Mouse (Mus musculus) spleen, adult 2 months (tissue): Measurements from ENCODE around the gene Tmem100. TPM values are rescaled to one million over a fixed set of nuclear protein-coding genes. Genes with fewer than 3 reads are reported as not detected.
A peak's percentile ranks its signal among the peaks of the same experiment; 100 is the strongest.

Experiments used
- DNase-seq, 2 experiments: peaks; one replicate each; pipeline versions ENCODE4 v3.0.0 to v3.0.0-alpha.2; 2012 to 2021; ENCODE audit warnings: low spot score in 2 of 2, low read depth in 1 of 2
- H3K27ac ChIP-seq: fragments of 200-500 bp; 2 replicates; pipeline ENCODE4 v1.5.1; 2012; ENCODE audit warnings: low read length, inconsistent platforms; ENCODE audit not compliant: insufficient read depth
- H3K27me3 ChIP-seq: fragments of 200-500 bp; 2 replicates; pipeline ENCODE4 v1.6.1; 2012; ENCODE audit warnings: mild to moderate bottlenecking, moderate library complexity, low read length, inconsistent platforms; ENCODE audit not compliant: control insufficient read depth, insufficient read depth
- H3K36me3 ChIP-seq: fragments of 200-500 bp; 2 replicates; pipeline ENCODE4 v1.6.1; 2012; ENCODE audit warnings: mild to moderate bottlenecking, low read length, inconsistent platforms; ENCODE audit not compliant: control insufficient read depth, insufficient read depth
- H3K4me1 ChIP-seq: fragments of 200-500 bp; 2 replicates; pipeline ENCODE4 v1.6.1; 2011; ENCODE audit warnings: inconsistent platforms; ENCODE audit not compliant: control insufficient read depth, insufficient read depth, insufficient read length
- H3K4me3 ChIP-seq: fragments of 200-500 bp; 2 replicates; pipeline ENCODE4 v1.5.1; 2011; ENCODE audit warnings: mild to moderate bottlenecking, inconsistent platforms; ENCODE audit not compliant: insufficient read depth, insufficient read length; ENCODE audit errors: extremely low read depth
- CTCF ChIP-seq: fragments of 200-500 bp; IDR thresholded peaks from 2 replicates; pipeline ENCODE4 v1.5.1; 2011; ENCODE audit warnings: mild to moderate bottlenecking, inconsistent platforms; ENCODE audit not compliant: insufficient read depth, insufficient read length, insufficient replicate concordance; ENCODE audit errors: extremely low read depth
- POLR2A ChIP-seq: fragments of 200-500 bp; IDR thresholded peaks from 2 replicates; pipeline ENCODE4 v1.6.1; 2011; ENCODE audit warnings: low read depth, low read length, inconsistent platforms
- WGBS: fragments of 180-500 bp; shearing (Covaris S2); methylation state at CpG from one replicate; pipeline ENCODE4 v1.1.7; 2018; 5-methylcytosine and 5-hydroxymethylcytosine counted together
- polyA plus RNA-seq: library from polyadenylated mRNA; depleted of rRNA; stranded (reverse); fragments of >200 nt; gene quantifications from 2 replicates; pipeline ENCODE4 v1.2.3, GENCODE M21; 2012; rRNA removed

Tmem100 gene
- 0.27 and 0.42 TPM in 2 replicates for polyA plus RNA-seq

- Histone ChIP-seq H3K27me3 (no peaks in the 10 kb centered on the region), H3K36me3 (no peaks in the 10 kb centered on the region), H3K4me1 (peaks cover 5% of the 10 kb centered on the region; the same call in 1 of the 2 replicates), H3K27ac (no peak within 1 kb of the TSS), H3K4me3 (peak within 1 kb of the TSS; percentile 55)
- DNase-seq: no peak
- 26% methylated on average over 13 of the region's 13 CpGs for WGBS
- TF ChIP-seq CTCF: no peak
- TF ChIP-seq POLR2A: no peak
These were observed at the start of gene Tmem100 for GRCm38 (mm10) chr11:90029841-90030398. Tmem100 (plus strand) TSS chr11:90030348.

GRCm38 (mm10) chr11:89982918-89983317 is 47.2 kb upstream of the Tmem100 start:
- H3K36me3 ChIP-seq: no peaks in the 10 kb centered on the region
- H3K27me3 ChIP-seq: no peaks in the 10 kb centered on the region
- WGBS: 63% methylated on average over 2 of the region's 2 CpGs
- DNase-seq: no peak
- no peak overlapping the region for H3K4me3 ChIP-seq
- no peak for TF ChIP-seq CTCF
- TF ChIP-seq POLR2A: no peak
- no peaks in the 10 kb centered on the region for H3K4me1 ChIP-seq
- H3K27ac ChIP-seq: no peak overlapping the region

GRCm38 (mm10) chr11:89984436-89984835 is 45.7 kb upstream of the Tmem100 start:
- 93% methylated on average over 5 of the region's 5 CpGs for WGBS
- Histone ChIP-seq H3K4me3 (no peak overlapping the region), H3K27me3 (no peaks in the 10 kb centered on the region), H3K27ac (no peak overlapping the region), H3K36me3 (no peaks in the 10 kb centered on the region), H3K4me1 (no peaks in the 10 kb centered on the region)
- no peak for TF ChIP-seq POLR2A
- no peak for TF ChIP-seq CTCF
- DNase-seq: no peak

- 63% methylated on average over 10 of the region's 10 CpGs for WGBS
- Histone ChIP-seq H3K27ac (no peak overlapping the region), H3K27me3 (no peaks in the 10 kb centered on the region), H3K36me3 (no peaks in the 10 kb centered on the region), H3K4me1 (no peaks in the 10 kb centered on the region), H3K4me3 (no peak overlapping the region)
- DNase-seq: no peak
- no peak for TF ChIP-seq POLR2A
- TF ChIP-seq CTCF: no peak
These were observed 44.7 kb upstream of the Tmem100 start for GRCm38 (mm10) chr11:89985200-89986187.

GRCm38 (mm10) chr11:89986516-89986915 is 43.6 kb upstream of the Tmem100 start:
- WGBS: 94% methylated on average over 8 of the region's 8 CpGs
- no peaks in the 10 kb centered on the region for H3K36me3 ChIP-seq
- no peak overlapping the region for H3K27ac ChIP-seq
- TF ChIP-seq POLR2A (no peak), CTCF (no peak)
- H3K4me1 ChIP-seq: no peaks in the 10 kb centered on the region
- no peaks in the 10 kb centered on the region for H3K27me3 ChIP-seq
- no peak overlapping the region for H3K4me3 ChIP-seq
- DNase-seq: no peak

- H3K4me3 ChIP-seq: no peak overlapping the region
- no peaks in the 10 kb centered on the region for H3K27me3 ChIP-seq
- peak; percentile 19 to 50 for DNase-seq
- H3K36me3 ChIP-seq: no peaks in the 10 kb centered on the region
- TF ChIP-seq CTCF: peak; percentile 76; the same call in 1 of the 2 replicates
- TF ChIP-seq POLR2A: no peak
- H3K27ac ChIP-seq: no peak overlapping the region
- H3K4me1 ChIP-seq: no peaks in the 10 kb centered on the region
- WGBS: 29% methylated on average over 8 of the region's 8 CpGs
These were observed 41.1 kb upstream of the Tmem100 start for GRCm38 (mm10) chr11:89988936-89989589.
